Mouse (Mus musculus) liver (tissue): Measurements from ENCODE around the gene Grhl3.
"Not testable (repeated sequence)": the region's sequence is repeated elsewhere in the genome, so short reads cannot be mapped to it uniquely, and the experiment has no call there.

ENCODE experiments used
- DNase-seq: peaks from one replicate; pipeline ENCODE4 v3.0.0-alpha.2; 2020; ENCODE audit warnings: mixed read lengths

The Grhl3 gene

GRCm38 (mm10) chr4:135573251-135573808 lies at the start of gene Grhl3:
Gene Grhl3, minus strand, starts transcription at chr4:135573630.
- DNase-seq: peak; percentile 33

GRCm38 (mm10) chr4:135622290-135622689 lies 48.9 kb upstream of the Grhl3 start:
- DNase-seq: no peak

GRCm38 (mm10) chr4:135620461-135620860 lies 47.0 kb upstream of the Grhl3 start:
- DNase-seq: no peak

- no peak for DNase-seq
Measured at GRCm38 (mm10) chr4:135617783-135618470, 44.5 kb upstream of the Grhl3 start.

- no peak for DNase-seq
Measured at GRCm38 (mm10) chr4:135617038-135617437, 43.6 kb upstream of the Grhl3 start.

GRCm38 (mm10) chr4:135615307-135615706 lies 41.9 kb upstream of the Grhl3 start:
- DNase-seq: not testable (repeated sequence)

- no peak for DNase-seq
Measured at GRCm38 (mm10) chr4:135609986-135610385, 36.6 kb upstream of the Grhl3 start.

- no peak for DNase-seq
Measured at GRCm38 (mm10) chr4:135607979-135608885, 34.8 kb upstream of the Grhl3 start.

GRCm38 (mm10) chr4:135606271-135606670 lies 32.8 kb upstream of the Grhl3 start:
- no peak for DNase-seq

GRCm38 (mm10) chr4:135601530-135601929 lies 28.1 kb upstream of the Grhl3 start:
- no peak for DNase-seq

GRCm38 (mm10) chr4:135599497-135600182 lies 26.2 kb upstream of the Grhl3 start:
- no peak for DNase-seq

GRCm38 (mm10) chr4:135598998-135599397 lies 25.6 kb upstream of the Grhl3 start:
- DNase-seq: no peak

GRCm38 (mm10) chr4:135597571-135597970 lies 24.1 kb upstream of the Grhl3 start:
- no peak for DNase-seq

- no peak for DNase-seq
Measured at GRCm38 (mm10) chr4:135595943-135596342, 22.5 kb upstream of the Grhl3 start.

- no peak for DNase-seq
Measured at GRCm38 (mm10) chr4:135591610-135592304, 18.3 kb upstream of the Grhl3 start.

- no peak for DNase-seq
Measured at GRCm38 (mm10) chr4:135591086-135591485, 17.7 kb upstream of the Grhl3 start.

- no peak for DNase-seq
Measured at GRCm38 (mm10) chr4:135584838-135585237, 11.4 kb upstream of the Grhl3 start.

GRCm38 (mm10) chr4:135581222-135581910 lies 7.9 kb upstream of the Grhl3 start:
- DNase-seq: no peak

- no peak for DNase-seq
Measured at GRCm38 (mm10) chr4:135579695-135580094, 6.3 kb upstream of the Grhl3 start.

GRCm38 (mm10) chr4:135578490-135578889 lies 5.1 kb upstream of the Grhl3 start:
- DNase-seq: no peak

- no peak for DNase-seq
Measured at GRCm38 (mm10) chr4:135575365-135576140, 2.1 kb upstream of the Grhl3 start.
